Mouse (Mus musculus): ENCODE data around the gene Tas2r119. TPM values are rescaled to one million over a fixed set of nuclear protein-coding genes. Genes with fewer than 3 reads are reported as not detected.

Gene Tas2r119
- polyA plus RNA-seq, 1 experiment from 2014 or later = not detected

GRCm38 (mm10) chr15:32226888-32227395 lies 49.9 kb downstream of the Tas2r119 start:
- H3K4me3 ChIP-seq = no peak overlapping the region
- no peak overlapping the region for H3K4me2 ChIP-seq
- ATAC-seq (ENCODE audit: low read depth) = no peak
- no peaks in the 10 kb centered on the region for H3K36me3 ChIP-seq
- H3K4me1 ChIP-seq (replicated peaks) = no peaks in the 10 kb centered on the region
- WGBS = 92% methylated on average over 7 of the region's 7 CpGs
- H3K9me3 ChIP-seq = no peaks in the 10 kb centered on the region
- no peak overlapping the region for H3K9ac ChIP-seq
- H3K27me3 ChIP-seq = no peaks in the 10 kb centered on the region
- H3K27ac ChIP-seq (replicated peaks) = no peak overlapping the region

Other genes starting within 250 kb of the Tas2r119 start
- gene Sema5a, start 67.5 kb downstream of the Tas2r119 start, polyA plus RNA-seq (2015; fragmentation: Nextera tagmentation; extraction: Ambion mirVana) = 8.9 and 9.7 TPM in 2 replicates

Data from neural tube, embryonic 13.5 days (tissue).